Mouse (Mus musculus) erythroblast, embryonic 14.5 days (primary cell): ENCODE results near the gene Btbd2. TPM values are rescaled to one million over a fixed set of nuclear protein-coding genes. Genes with fewer than 3 reads are reported as not detected.

Experiments used
- H3K27me3 ChIP-seq: 2 replicates; pipeline ENCODE4 v1.6.1; 2012; ENCODE audit warnings: inconsistent platforms; ENCODE audit not compliant: control insufficient read depth
- H3K36me3 ChIP-seq: 2 replicates; pipeline ENCODE4 v1.6.1; 2012; ENCODE audit warnings: mild to moderate bottlenecking, inconsistent platforms; ENCODE audit not compliant: control insufficient read depth
- H3K4me1 ChIP-seq: 2 replicates; pipeline ENCODE4 v1.6.1; 2012; ENCODE audit warnings: inconsistent platforms; ENCODE audit not compliant: control insufficient read depth
- H3K4me3 ChIP-seq: replicated peaks from 2 replicates; pipeline ENCODE3; 2012; ENCODE audit warnings: moderate library complexity, mild to moderate bottlenecking, inconsistent platforms
- H3K9me3 ChIP-seq: 2 replicates; pipeline ENCODE4 v1.6.1; 2012; ENCODE audit warnings: low read length, inconsistent platforms, mixed read lengths; ENCODE audit not compliant: control insufficient read depth
- GATA1 ChIP-seq: IDR thresholded peaks from 2 replicates; pipeline ENCODE4 v1.6.1; 2012; ENCODE audit warnings: low read length, inconsistent platforms, mixed read lengths
- TAL1 ChIP-seq: IDR thresholded peaks from 3 replicates; pipeline ENCODE4 v1.6.1; 2012; ENCODE audit warnings: low read length, inconsistent platforms, mixed read lengths
- polyA plus RNA-seq: library from polyadenylated mRNA; stranded (reverse); fragments of >175 nt; gene quantifications from 2 replicates; pipeline ENCODE4 v1.2.3, GENCODE M21; 2012

Gene Btbd2
- polyA plus RNA-seq, 1 experiment, result 2.6 TPM

- H3K27me3 ChIP-seq, result no peaks in the 10 kb centered on the region
- peak overlapping the region; percentile 81 for H3K4me3 ChIP-seq
- TF ChIP-seq GATA1 (no peak), TAL1 (no peak)
- peaks cover 31% of the 10 kb centered on the region for H3K36me3 ChIP-seq
- H3K9me3 ChIP-seq, result no peaks in the 10 kb centered on the region
- peaks cover 75% of the 10 kb centered on the region for H3K4me1 ChIP-seq
Measured at GRCm38 (mm10) chr10:80679556-80680259, 22.8 kb upstream of the Btbd2 start.

- peaks cover 33% of the 10 kb centered on the region for H3K36me3 ChIP-seq
- H3K4me1 ChIP-seq, result peaks cover 75% of the 10 kb centered on the region
- TF ChIP-seq TAL1, result no peak
- no peak for TF ChIP-seq GATA1
- no peaks in the 10 kb centered on the region for H3K9me3 ChIP-seq
- peak overlapping the region; percentile 81 for H3K4me3 ChIP-seq
- H3K27me3 ChIP-seq, result no peaks in the 10 kb centered on the region
Measured at GRCm38 (mm10) chr10:80678601-80679377, 21.9 kb upstream of the Btbd2 start.

GRCm38 (mm10) chr10:80677942-80678436, 21.1 kb upstream of the Btbd2 start, which contains the start of gene Mknk2:
TSS of gene Mknk2 (minus strand) at chr10:80678112.
- no peaks in the 10 kb centered on the region for H3K27me3 ChIP-seq
- H3K4me3 ChIP-seq, result peak within 1 kb of the TSS; percentile 81
- no peaks in the 10 kb centered on the region for H3K9me3 ChIP-seq
- TF ChIP-seq GATA1 (peak; percentile 59), TAL1 (peak; percentile 52; the same call in 2 of the 3 replicates)
- H3K4me1 ChIP-seq, result peaks cover 75% of the 10 kb centered on the region
- peaks cover 33% of the 10 kb centered on the region for H3K36me3 ChIP-seq

GRCm38 (mm10) chr10:80677128-80677875, 20.4 kb upstream of the Btbd2 start:
- peak overlapping the region; percentile 81 for H3K4me3 ChIP-seq
- no peaks in the 10 kb centered on the region for H3K27me3 ChIP-seq
- peaks cover 80% of the 10 kb centered on the region for H3K4me1 ChIP-seq
- TF ChIP-seq TAL1, result no peak
- TF ChIP-seq GATA1, result no peak
- H3K36me3 ChIP-seq, result peaks cover 37% of the 10 kb centered on the region
- no peaks in the 10 kb centered on the region for H3K9me3 ChIP-seq

GRCm38 (mm10) chr10:80676198-80676928, 19.5 kb upstream of the Btbd2 start:
- TF ChIP-seq GATA1 (no peak), TAL1 (no peak)
- Histone ChIP-seq H3K27me3 (no peaks in the 10 kb centered on the region), H3K9me3 (no peaks in the 10 kb centered on the region), H3K4me3 (peak overlapping the region; percentile 81), H3K36me3 (peaks cover 41% of the 10 kb centered on the region), H3K4me1 (peaks cover 84% of the 10 kb centered on the region)

GRCm38 (mm10) chr10:80675405-80676197, 18.7 kb upstream of the Btbd2 start:
- H3K36me3 ChIP-seq, result peaks cover 49% of the 10 kb centered on the region
- peak overlapping the region; percentile 81 for H3K4me3 ChIP-seq
- peaks cover 90% of the 10 kb centered on the region for H3K4me1 ChIP-seq
- H3K9me3 ChIP-seq, result no peaks in the 10 kb centered on the region
- no peak for TF ChIP-seq TAL1
- TF ChIP-seq GATA1, result no peak
- H3K27me3 ChIP-seq, result no peaks in the 10 kb centered on the region

GRCm38 (mm10) chr10:80674851-80675404, 18.1 kb upstream of the Btbd2 start:
- peaks cover 54% of the 10 kb centered on the region for H3K36me3 ChIP-seq

More at GRCm38 (mm10) chr10:80674851-80675404, 18.1 kb upstream of the Btbd2 start:
- TF ChIP-seq TAL1 (no peak), GATA1 (no peak)
- peaks cover 91% of the 10 kb centered on the region for H3K4me1 ChIP-seq
- peak overlapping the region; percentile 81 for H3K4me3 ChIP-seq
- no peaks in the 10 kb centered on the region for H3K27me3 ChIP-seq
- no peaks in the 10 kb centered on the region for H3K9me3 ChIP-seq
